Mouse (Mus musculus): ENCODE data around the gene Ahctf1. TPM values are rescaled to one million over a fixed set of nuclear protein-coding genes. Genes with fewer than 3 reads are reported as not detected.
"Not testable (repeated sequence)": the region's sequence is repeated elsewhere in the genome, so short reads cannot be mapped to it uniquely, and the experiment has no call there.

Ahctf1 gene
- polyA plus RNA-seq, 1 experiment from 2014 or later, result 13.8 TPM

GRCm38 (mm10) chr1:179835753-179836425 lies 32.4 kb upstream of the Ahctf1 start:
- peaks cover 7% of the 10 kb centered on the region for H3K9me3 ChIP-seq (replicated peaks; ENCODE audit: control insufficient read depth, low read length)
- H3K27ac ChIP-seq (ENCODE audit: low read length), result no peak overlapping the region
- no peak overlapping the region for H3K9ac ChIP-seq (ENCODE audit: low read length)
- no peak for ATAC-seq (replicated peaks; ENCODE audit: extremely low read depth, insufficient read depth, low FRiP score)
- no peaks in the 10 kb centered on the region for H3K4me1 ChIP-seq (ENCODE audit: control insufficient read depth, insufficient read depth, low read length)
- no peak overlapping the region for H3K4me3 ChIP-seq (ENCODE audit: low read length)
- H3K27me3 ChIP-seq (ENCODE audit: control insufficient read depth, insufficient read depth, low read length), result no peaks in the 10 kb centered on the region
- 90% methylated on average over 1 of the region's 1 CpGs for WGBS
- no peak overlapping the region for H3K4me2 ChIP-seq (ENCODE audit: low read depth, low read length)
- H3K36me3 ChIP-seq (ENCODE audit: control insufficient read depth, insufficient read depth), result no peaks in the 10 kb centered on the region

- H3K4me2 ChIP-seq (ENCODE audit: low read depth, low read length), result no peak overlapping the region
- WGBS, result 79% methylated on average over 1 of the region's 1 CpGs
- no peaks in the 10 kb centered on the region for H3K27me3 ChIP-seq (ENCODE audit: control insufficient read depth, insufficient read depth, low read length)
- H3K4me1 ChIP-seq (ENCODE audit: control insufficient read depth, insufficient read depth, low read length), result no peaks in the 10 kb centered on the region
- H3K9ac ChIP-seq (ENCODE audit: low read length), result no peak overlapping the region
- no peak for ATAC-seq (replicated peaks; ENCODE audit: extremely low read depth, insufficient read depth, low FRiP score)
- H3K36me3 ChIP-seq (ENCODE audit: control insufficient read depth, insufficient read depth), result no peaks in the 10 kb centered on the region
- no peak overlapping the region for H3K27ac ChIP-seq (ENCODE audit: low read length)
- H3K9me3 ChIP-seq (replicated peaks; ENCODE audit: control insufficient read depth, low read length), result peaks cover 7% of the 10 kb centered on the region
- no peak overlapping the region for H3K4me3 ChIP-seq (ENCODE audit: low read length)
Observed at GRCm38 (mm10) chr1:179833596-179833995, 30.1 kb upstream of the Ahctf1 start.

GRCm38 (mm10) chr1:179832710-179833240 lies 29.3 kb upstream of the Ahctf1 start:
- no peaks in the 10 kb centered on the region for H3K4me1 ChIP-seq (ENCODE audit: control insufficient read depth, insufficient read depth, low read length)

GRCm38 (mm10) chr1:179828900-179829299 lies 25.4 kb upstream of the Ahctf1 start:
- no peaks in the 10 kb centered on the region for H3K4me1 ChIP-seq (ENCODE audit: control insufficient read depth, insufficient read depth, low read length)
- no peaks in the 10 kb centered on the region for H3K36me3 ChIP-seq (ENCODE audit: control insufficient read depth, insufficient read depth)
- H3K4me3 ChIP-seq (ENCODE audit: low read length), result no peak overlapping the region
- no peak overlapping the region for H3K4me2 ChIP-seq (ENCODE audit: low read depth, low read length)
- no peak overlapping the region for H3K9ac ChIP-seq (ENCODE audit: low read length)
- no peak for ATAC-seq (replicated peaks; ENCODE audit: extremely low read depth, insufficient read depth, low FRiP score)
- H3K9me3 ChIP-seq (replicated peaks; ENCODE audit: control insufficient read depth, low read length), result no peaks in the 10 kb centered on the region
- H3K27me3 ChIP-seq (ENCODE audit: control insufficient read depth, insufficient read depth, low read length), result no peaks in the 10 kb centered on the region
- WGBS, result 48% methylated on average over 4 of the region's 4 CpGs
- no peak overlapping the region for H3K27ac ChIP-seq (ENCODE audit: low read length)

More at GRCm38 (mm10) chr1:179832710-179833240, 29.3 kb upstream of the Ahctf1 start:
- no peak overlapping the region for H3K4me2 ChIP-seq (ENCODE audit: low read depth, low read length)
- 49% methylated on average over 7 of the region's 7 CpGs for WGBS
- H3K27ac ChIP-seq (ENCODE audit: low read length), result no peak overlapping the region
- H3K9me3 ChIP-seq (replicated peaks; ENCODE audit: control insufficient read depth, low read length), result peaks cover 7% of the 10 kb centered on the region
- ATAC-seq (replicated peaks; ENCODE audit: extremely low read depth, insufficient read depth, low FRiP score), result no peak
- no peaks in the 10 kb centered on the region for H3K36me3 ChIP-seq (ENCODE audit: control insufficient read depth, insufficient read depth)
- H3K4me3 ChIP-seq (ENCODE audit: low read length), result no peak overlapping the region
- no peaks in the 10 kb centered on the region for H3K27me3 ChIP-seq (ENCODE audit: control insufficient read depth, insufficient read depth, low read length)
- no peak overlapping the region for H3K9ac ChIP-seq (ENCODE audit: low read length)

GRCm38 (mm10) chr1:179828051-179828450 lies 24.6 kb upstream of the Ahctf1 start:
- H3K4me2 ChIP-seq (ENCODE audit: low read depth, low read length), result no peak overlapping the region
- WGBS, result 90% methylated on average over 5 of the region's 5 CpGs
- H3K4me3 ChIP-seq (ENCODE audit: low read length), result no peak overlapping the region
- no peak overlapping the region for H3K27ac ChIP-seq (ENCODE audit: low read length)
- H3K4me1 ChIP-seq (ENCODE audit: control insufficient read depth, insufficient read depth, low read length), result no peaks in the 10 kb centered on the region
- no peaks in the 10 kb centered on the region for H3K27me3 ChIP-seq (ENCODE audit: control insufficient read depth, insufficient read depth, low read length)
- H3K9ac ChIP-seq (ENCODE audit: low read length), result no peak overlapping the region
- no peaks in the 10 kb centered on the region for H3K36me3 ChIP-seq (ENCODE audit: control insufficient read depth, insufficient read depth)
- no peak for ATAC-seq (replicated peaks; ENCODE audit: extremely low read depth, insufficient read depth, low FRiP score)
- H3K9me3 ChIP-seq (replicated peaks; ENCODE audit: control insufficient read depth, low read length), result no peaks in the 10 kb centered on the region

- no peaks in the 10 kb centered on the region for H3K9me3 ChIP-seq (replicated peaks; ENCODE audit: control insufficient read depth, low read length)
- 63% methylated on average over 5 of the region's 5 CpGs for WGBS
- no peak overlapping the region for H3K4me2 ChIP-seq (ENCODE audit: low read depth, low read length)
- H3K36me3 ChIP-seq (ENCODE audit: control insufficient read depth, insufficient read depth), result no peaks in the 10 kb centered on the region
- ATAC-seq (replicated peaks; ENCODE audit: extremely low read depth, insufficient read depth, low FRiP score), result no peak
- no peaks in the 10 kb centered on the region for H3K4me1 ChIP-seq (ENCODE audit: control insufficient read depth, insufficient read depth, low read length)
- H3K27me3 ChIP-seq (ENCODE audit: control insufficient read depth, insufficient read depth, low read length), result no peaks in the 10 kb centered on the region
- H3K27ac ChIP-seq (ENCODE audit: low read length), result no peak overlapping the region
- no peak overlapping the region for H3K9ac ChIP-seq (ENCODE audit: low read length)
- no peak overlapping the region for H3K4me3 ChIP-seq (ENCODE audit: low read length)
Observed at GRCm38 (mm10) chr1:179824549-179824948, 21.1 kb upstream of the Ahctf1 start.

GRCm38 (mm10) chr1:179818490-179819278 lies 15.2 kb upstream of the Ahctf1 start:
- ATAC-seq (replicated peaks; ENCODE audit: extremely low read depth, insufficient read depth, low FRiP score); H3K4me2 ChIP-seq (ENCODE audit: low read depth, low read length); H3K36me3 ChIP-seq (ENCODE audit: control insufficient read depth, insufficient read depth); H3K4me1 ChIP-seq (ENCODE audit: control insufficient read depth, insufficient read depth, low read length); H3K9ac ChIP-seq (ENCODE audit: low read length); H3K4me3 ChIP-seq (ENCODE audit: low read length); H3K9me3 ChIP-seq (replicated peaks; ENCODE audit: control insufficient read depth, low read length); H3K27ac ChIP-seq (ENCODE audit: low read length); H3K27me3 ChIP-seq (ENCODE audit: control insufficient read depth, insufficient read depth, low read length): not testable (repeated sequence)
- WGBS, result 83% methylated on average over 11 of the region's 11 CpGs

- H3K27ac ChIP-seq (ENCODE audit: low read length), result no peak overlapping the region
- ATAC-seq (replicated peaks; ENCODE audit: extremely low read depth, insufficient read depth, low FRiP score), result no peak
- no peaks in the 10 kb centered on the region for H3K27me3 ChIP-seq (ENCODE audit: control insufficient read depth, insufficient read depth, low read length)
- H3K4me2 ChIP-seq (ENCODE audit: low read depth, low read length), result no peak overlapping the region
- no peak overlapping the region for H3K9ac ChIP-seq (ENCODE audit: low read length)
- no peak overlapping the region for H3K4me3 ChIP-seq (ENCODE audit: low read length)
- no peaks in the 10 kb centered on the region; the same call in 1 of the 2 replicates for H3K9me3 ChIP-seq (replicated peaks; ENCODE audit: control insufficient read depth, low read length)
- no peaks in the 10 kb centered on the region for H3K4me1 ChIP-seq (ENCODE audit: control insufficient read depth, insufficient read depth, low read length)
- H3K36me3 ChIP-seq (ENCODE audit: control insufficient read depth, insufficient read depth), result no peaks in the 10 kb centered on the region
- 78% methylated on average over 2 of the region's 2 CpGs for WGBS
Observed at GRCm38 (mm10) chr1:179814616-179815015, 11.1 kb upstream of the Ahctf1 start.

- Histone ChIP-seq H3K4me1 (ENCODE audit: control insufficient read depth, insufficient read depth, low read length) (no peaks in the 10 kb centered on the region), H3K27me3 (ENCODE audit: control insufficient read depth, insufficient read depth, low read length) (no peaks in the 10 kb centered on the region), H3K4me3 (ENCODE audit: low read length) (no peak overlapping the region), H3K9me3 (replicated peaks; ENCODE audit: control insufficient read depth, low read length) (no peaks in the 10 kb centered on the region; the same call in 1 of the 2 replicates), H3K4me2 (ENCODE audit: low read depth, low read length) (no peak overlapping the region), H3K9ac (ENCODE audit: low read length) (no peak overlapping the region), H3K36me3 (ENCODE audit: control insufficient read depth, insufficient read depth) (no peaks in the 10 kb centered on the region), H3K27ac (ENCODE audit: low read length) (no peak overlapping the region)
- ATAC-seq (replicated peaks; ENCODE audit: extremely low read depth, insufficient read depth, low FRiP score), result no peak
- WGBS, result 32% methylated on average over 2 of the region's 2 CpGs
Observed at GRCm38 (mm10) chr1:179813385-179813784, 9.9 kb upstream of the Ahctf1 start.

Measured in heart, embryonic 16.5 days (tissue).